Mouse (Mus musculus): ENCODE results near the gene Nlgn2. TPM values are rescaled to one million over a fixed set of nuclear protein-coding genes. Genes with fewer than 3 reads are reported as not detected.

Gene Nlgn2
- polyA plus RNA-seq, 1 experiment from 2014 or later, result 6.3 TPM

- Histone ChIP-seq H3K9ac (peak overlapping the region; percentile 46), H3K9me3 (no peaks in the 10 kb centered on the region), H3K4me3 (replicated peaks) (peak overlapping the region; percentile 56), H3K27ac (peak overlapping the region; percentile 76), H3K4me1 (peaks cover 58% of the 10 kb centered on the region), H3K27me3 (replicated peaks) (peaks cover 6% of the 10 kb centered on the region; the same call in 1 of the 2 replicates), H3K36me3 (no peaks in the 10 kb centered on the region), H3K4me2 (peak overlapping the region; percentile 98)
- peak; percentile 34; the same call in 1 of the 2 replicates for ATAC-seq (ENCODE audit: insufficient read depth, low FRiP score, low read depth)
- 1% methylated on average over 36 of the region's 36 CpGs for WGBS
These were observed 37.0 kb downstream of the Nlgn2 start for GRCm38 (mm10) chr11:69800392-69801197.

- Histone ChIP-seq H3K4me1 (peaks cover 59% of the 10 kb centered on the region), H3K27ac (peak overlapping the region; percentile 76), H3K9me3 (no peaks in the 10 kb centered on the region), H3K4me2 (peak overlapping the region; percentile 98), H3K9ac (no peak overlapping the region), H3K4me3 (replicated peaks) (peak overlapping the region; percentile 56), H3K36me3 (no peaks in the 10 kb centered on the region), H3K27me3 (replicated peaks) (peaks cover 6% of the 10 kb centered on the region; the same call in 1 of the 2 replicates)
- 2% methylated on average over 11 of the region's 11 CpGs for WGBS
- ATAC-seq (ENCODE audit: insufficient read depth, low FRiP score, low read depth), result no peak
These were observed 37.5 kb downstream of the Nlgn2 start for GRCm38 (mm10) chr11:69800138-69800391.

- no peak for ATAC-seq (ENCODE audit: insufficient read depth, low FRiP score, low read depth)
- Histone ChIP-seq H3K9ac (no peak overlapping the region), H3K27ac (peak overlapping the region; percentile 76), H3K36me3 (no peaks in the 10 kb centered on the region), H3K4me3 (replicated peaks) (no peak overlapping the region; the same call in 1 of the 2 replicates), H3K4me1 (peaks cover 57% of the 10 kb centered on the region), H3K4me2 (peak overlapping the region; percentile 98), H3K27me3 (replicated peaks) (peaks cover 2% of the 10 kb centered on the region; the same call in 1 of the 2 replicates), H3K9me3 (no peaks in the 10 kb centered on the region)
- 25% methylated on average over 12 of the region's 12 CpGs for WGBS
These were observed 38.0 kb downstream of the Nlgn2 start for GRCm38 (mm10) chr11:69799394-69800137.

- no peak for ATAC-seq (ENCODE audit: insufficient read depth, low FRiP score, low read depth)
- Histone ChIP-seq H3K4me1 (peaks cover 41% of the 10 kb centered on the region), H3K27me3 (replicated peaks) (no peaks in the 10 kb centered on the region), H3K4me2 (no peak overlapping the region), H3K9me3 (no peaks in the 10 kb centered on the region), H3K36me3 (no peaks in the 10 kb centered on the region), H3K9ac (no peak overlapping the region), H3K4me3 (replicated peaks) (no peak overlapping the region), H3K27ac (no peak overlapping the region)
- WGBS, result 72% methylated on average over 7 of the region's 7 CpGs
These were observed 39.7 kb downstream of the Nlgn2 start for GRCm38 (mm10) chr11:69797924-69798323.

- Histone ChIP-seq H3K4me3 (replicated peaks) (peak overlapping the region; percentile 44), H3K36me3 (no peaks in the 10 kb centered on the region), H3K27me3 (replicated peaks) (no peaks in the 10 kb centered on the region), H3K4me1 (peaks cover 23% of the 10 kb centered on the region), H3K4me2 (peak overlapping the region; percentile 96), H3K9me3 (no peaks in the 10 kb centered on the region), H3K27ac (no peak overlapping the region), H3K9ac (no peak overlapping the region)
- 3% methylated on average over 13 of the region's 13 CpGs for WGBS
- 0 out of 2 replicates have a peak, but pooled peaks have one; percentile 1 for ATAC-seq (ENCODE audit: insufficient read depth, low FRiP score, low read depth)
These were observed 41.6 kb downstream of the Nlgn2 start for GRCm38 (mm10) chr11:69795983-69796435.

- Histone ChIP-seq H3K4me2 (peak within 1 kb of the TSS; percentile 96), H3K4me1 (peaks cover 16% of the 10 kb centered on the region), H3K27ac (no peak within 1 kb of the TSS), H3K27me3 (replicated peaks) (no peaks in the 10 kb centered on the region), H3K9ac (no peak within 1 kb of the TSS), H3K9me3 (no peaks in the 10 kb centered on the region), H3K36me3 (no peaks in the 10 kb centered on the region), H3K4me3 (replicated peaks) (peak within 1 kb of the TSS; percentile 44)
- WGBS, result under 1% methylated on average over 52 of the region's 52 CpGs
- ATAC-seq (ENCODE audit: insufficient read depth, low FRiP score, low read depth), result peak; percentile 98
These were observed 42.2 kb downstream of the Nlgn2 start, which contains the start of gene Chrnb1 for GRCm38 (mm10) chr11:69795168-69795982. Chrnb1 (minus strand) TSS chr11:69795943.

GRCm38 (mm10) chr11:69793429-69793828 is 44.2 kb downstream of the Nlgn2 start:
- WGBS, result 57% methylated on average over 5 of the region's 5 CpGs
- Histone ChIP-seq H3K36me3 (no peaks in the 10 kb centered on the region), H3K4me3 (replicated peaks) (no peak overlapping the region), H3K27me3 (replicated peaks) (no peaks in the 10 kb centered on the region), H3K4me1 (peaks cover 3% of the 10 kb centered on the region; the same call in 1 of the 2 replicates), H3K27ac (no peak overlapping the region), H3K4me2 (no peak overlapping the region), H3K9me3 (no peaks in the 10 kb centered on the region), H3K9ac (no peak overlapping the region)
- ATAC-seq (ENCODE audit: insufficient read depth, low FRiP score, low read depth), result no peak

GRCm38 (mm10) chr11:69791420-69791819 is 46.2 kb downstream of the Nlgn2 start:
- ATAC-seq (ENCODE audit: insufficient read depth, low FRiP score, low read depth), result no peak

GRCm38 (mm10) chr11:69789431-69789830 is 48.2 kb downstream of the Nlgn2 start:
- Histone ChIP-seq H3K4me3 (replicated peaks) (no peak overlapping the region), H3K27me3 (replicated peaks) (no peaks in the 10 kb centered on the region), H3K9me3 (no peaks in the 10 kb centered on the region), H3K9ac (no peak overlapping the region), H3K27ac (no peak overlapping the region), H3K36me3 (no peaks in the 10 kb centered on the region), H3K4me1 (no peaks in the 10 kb centered on the region), H3K4me2 (no peak overlapping the region)
- 59% methylated on average over 5 of the region's 5 CpGs for WGBS
- ATAC-seq (ENCODE audit: insufficient read depth, low FRiP score, low read depth), result no peak

More at GRCm38 (mm10) chr11:69791420-69791819, 46.2 kb downstream of the Nlgn2 start:
- no peak overlapping the region for H3K27ac ChIP-seq
- no peak overlapping the region for H3K9ac ChIP-seq
- no peak overlapping the region for H3K4me2 ChIP-seq
- WGBS, result 70% methylated on average over 5 of the region's 5 CpGs
- H3K27me3 ChIP-seq (replicated peaks), result no peaks in the 10 kb centered on the region
- H3K9me3 ChIP-seq, result no peaks in the 10 kb centered on the region
- peaks cover 3% of the 10 kb centered on the region; the same call in 1 of the 2 replicates for H3K4me1 ChIP-seq
- no peaks in the 10 kb centered on the region for H3K36me3 ChIP-seq
- H3K4me3 ChIP-seq (replicated peaks), result no peak overlapping the region

- Histone ChIP-seq H3K4me2 (no peak overlapping the region), H3K36me3 (no peaks in the 10 kb centered on the region), H3K27ac (no peak overlapping the region), H3K9ac (no peak overlapping the region), H3K27me3 (replicated peaks) (no peaks in the 10 kb centered on the region), H3K4me1 (no peaks in the 10 kb centered on the region), H3K9me3 (no peaks in the 10 kb centered on the region), H3K4me3 (replicated peaks) (no peak overlapping the region)
- ATAC-seq (ENCODE audit: insufficient read depth, low FRiP score, low read depth), result no peak
- WGBS, result 89% methylated on average over 5 of the region's 5 CpGs
These were observed 50.3 kb downstream of the Nlgn2 start for GRCm38 (mm10) chr11:69787306-69787705.

- ATAC-seq (ENCODE audit: insufficient read depth, low FRiP score, low read depth), result peak; percentile 66
- peak overlapping the region; percentile 6; the same call in 1 of the 2 replicates for H3K27ac ChIP-seq
- no peaks in the 10 kb centered on the region for H3K4me1 ChIP-seq
- H3K4me2 ChIP-seq, result peak overlapping the region; percentile 44
- no peak overlapping the region for H3K9ac ChIP-seq
- no peaks in the 10 kb centered on the region for H3K9me3 ChIP-seq
- peak overlapping the region; percentile 12 for H3K4me3 ChIP-seq (replicated peaks)
- H3K36me3 ChIP-seq, result no peaks in the 10 kb centered on the region
- no peaks in the 10 kb centered on the region for H3K27me3 ChIP-seq (replicated peaks)
- WGBS, result 29% methylated on average over 15 of the region's 15 CpGs
These were observed 52.8 kb downstream of the Nlgn2 start for GRCm38 (mm10) chr11:69784793-69785272.
